Mouse (Mus musculus) CH12.LX (cell line): Measurements from ENCODE around the gene Ifrd1. TPM values are rescaled to one million over a fixed set of nuclear protein-coding genes. Genes with fewer than 3 reads are reported as not detected.

ENCODE experiments used
- DNase-seq: peaks from one replicate; pipeline ENCODE4 v3.0.0-alpha.2; 2013; ENCODE audit errors: extremely low read depth
- H3K27ac ChIP-seq: 2 replicates; pipeline ENCODE4 v1.5.1; 2012; ENCODE audit warnings: low read depth, mild to moderate bottlenecking, control low read depth, moderate library complexity; ENCODE audit not compliant: insufficient read depth
- H3K27me3 ChIP-seq: replicated peaks from 2 replicates; pipeline ENCODE3; 2012; ENCODE audit warnings: inconsistent platforms
- H3K36me3 ChIP-seq, 2 experiments: replicated peaks in 1 of 2; 2 replicates each; pipeline versions ENCODE3 to v1.6.1; 2012; ENCODE audit warnings: inconsistent platforms in 1 of 2, low read length in 1 of 2, mild to moderate bottlenecking in 1 of 2, mixed read lengths in 1 of 2, moderate library complexity in 1 of 2; ENCODE audit not compliant: control insufficient read depth in 1 of 2, insufficient read depth in 1 of 2
- H3K4me1 ChIP-seq, 2 experiments: 2 replicates each; pipeline ENCODE4 v1.6.1; 2012; ENCODE audit warnings: inconsistent platforms in 1 of 2, moderate library complexity in 1 of 2; ENCODE audit not compliant: insufficient read depth in 2 of 2, control insufficient read depth in 1 of 2
- H3K4me2 ChIP-seq: 2 replicates; pipeline ENCODE4 v1.6.1; 2012; ENCODE audit warnings: low read depth, mild to moderate bottlenecking, control low read depth; ENCODE audit not compliant: poor library complexity, insufficient read depth, severe bottlenecking
- H3K4me3 ChIP-seq, 3 experiments: fragments of 150-350 bp in 1 of 3; sonication (generic) in 1 of 3; replicated peaks in 1 of 3; 2 replicates each; pipeline versions ENCODE3 to v1.5.1; 2011 to 2012; ENCODE audit warnings: low read depth in 2 of 3, low read length in 2 of 3, mild to moderate bottlenecking in 2 of 3, moderate library complexity in 2 of 3, control low read depth in 1 of 3, improper control_type of control experiment in 1 of 3, inconsistent platforms in 1 of 3, mixed read lengths in 1 of 3; ENCODE audit not compliant: poor library complexity in 1 of 3
- H3K79me2 ChIP-seq: replicated peaks from 2 replicates; pipeline ENCODE4 v1.6.1; 2012; ENCODE audit warnings: mild to moderate bottlenecking, moderate library complexity; ENCODE audit not compliant: control insufficient read depth, poor library complexity, insufficient read depth, severe bottlenecking; ENCODE audit errors: extremely low read depth
- H3K9ac ChIP-seq: 2 replicates; pipeline ENCODE4 v1.6.1; 2012; ENCODE audit warnings: low read depth, mild to moderate bottlenecking, control low read depth, moderate library complexity; ENCODE audit not compliant: insufficient read depth
- H3K9me3 ChIP-seq: replicated peaks from 2 replicates; pipeline ENCODE3; 2012; ENCODE audit warnings: low read length, inconsistent platforms, mixed read lengths
- BHLHE40 ChIP-seq: IDR thresholded peaks from 2 replicates; pipeline ENCODE4 v1.6.1; 2011; ENCODE audit warnings: mild to moderate bottlenecking, low read depth, low read length, improper control_type of control experiment
- CHD2 ChIP-seq: IDR thresholded peaks from 2 replicates; pipeline ENCODE4 v1.6.1; 2011; ENCODE audit warnings: low read length, improper control_type of control experiment
- E2F4 ChIP-seq: IDR thresholded peaks from 2 replicates; pipeline ENCODE4 v1.6.1; 2011; ENCODE audit warnings: low read depth, low read length, improper control_type of control experiment; ENCODE audit not compliant: insufficient replicate concordance
- EP300 ChIP-seq: IDR thresholded peaks from 2 replicates; pipeline ENCODE4 v1.6.1; 2011; ENCODE audit warnings: low read length, improper control_type of control experiment
- JUN ChIP-seq: IDR thresholded peaks from 2 replicates; pipeline ENCODE4 v1.6.1; 2011; ENCODE audit warnings: low read depth, mild to moderate bottlenecking, low read length, improper control_type of control experiment, moderate library complexity; ENCODE audit not compliant: insufficient read depth
- KAT2A ChIP-seq: IDR thresholded peaks from 2 replicates; pipeline ENCODE4 v1.6.1; 2012; ENCODE audit warnings: low read length, improper control_type of control experiment, inconsistent platforms; ENCODE audit not compliant: insufficient replicate concordance
- MAZ ChIP-seq: IDR thresholded peaks from 2 replicates; pipeline ENCODE4 v1.6.1; 2012; ENCODE audit warnings: low read depth, mild to moderate bottlenecking, inconsistent platforms, low read length, improper control_type of control experiment, moderate library complexity
- MXI1 ChIP-seq: IDR thresholded peaks from 2 replicates; pipeline ENCODE4 v1.6.1; 2011; ENCODE audit warnings: mild to moderate bottlenecking, low read depth, low read length, improper control_type of control experiment
- MYC ChIP-seq: IDR thresholded peaks from 2 replicates; pipeline ENCODE4 v1.6.1; 2011; ENCODE audit warnings: low read depth, mild to moderate bottlenecking, improper control_type of control experiment, low read length
- NRF1 ChIP-seq: IDR thresholded peaks from 2 replicates; pipeline ENCODE4 v1.6.1; 2014; ENCODE audit warnings: low read depth, mild to moderate bottlenecking, inconsistent platforms, low read length, improper control_type of control experiment, moderate library complexity
- PAX5 ChIP-seq: IDR thresholded peaks from 2 replicates; pipeline ENCODE4 v1.6.1; 2012; ENCODE audit warnings: low read length, inconsistent platforms, mixed read lengths
- POLR2A ChIP-seq: IDR thresholded peaks from 2 replicates; pipeline ENCODE4 v1.6.1; 2011; ENCODE audit warnings: low read depth, mild to moderate bottlenecking, improper control_type of control experiment, low read length
- TBP ChIP-seq: conservative IDR thresholded peaks from 2 replicates; pipeline ENCODE4 v1.6.1; 2011; ENCODE audit warnings: low read depth, low read length, improper control_type of control experiment
- TCF12 ChIP-seq: IDR thresholded peaks from 2 replicates; pipeline ENCODE4 v1.6.1; 2014; ENCODE audit warnings: low read depth, mild to moderate bottlenecking, inconsistent platforms, low read length, improper control_type of control experiment
- ZMIZ1 ChIP-seq: IDR thresholded peaks from 2 replicates; pipeline ENCODE4 v1.6.1; 2012; ENCODE audit warnings: low read depth, mild to moderate bottlenecking, inconsistent platforms, low read length, improper control_type of control experiment
- ZNF384 ChIP-seq: IDR thresholded peaks from 2 replicates; pipeline ENCODE4 v1.6.1; 2012; ENCODE audit warnings: low read depth, low read length, improper control_type of control experiment, inconsistent platforms
- dilution Hi-C: fragments of 300-500 bp; cut with MboI; formaldehyde crosslinking; loops from 2 replicates; pipeline ENCODE4 v1.14.3; 2020; ENCODE audit warnings: low sequenced_read_pairs; ENCODE audit not compliant: extremely low pct_unique_long_range_greater_than_20kb, extremely low pct_ligation_motif_present
- in situ Hi-C: fragments of 300-500 bp; cut with MboI; formaldehyde crosslinking; loops from 3 replicates; pipeline ENCODE4 v1.14.3; 2019; ENCODE audit warnings: low sequenced_read_pairs, low pct_ligation_motif_present, low pct_unique_long_range_greater_than_20kb, mixed read lengths
- polyA plus RNA-seq: library from polyadenylated mRNA; unstranded; fragments of >175 nt; gene quantifications from 2 replicates; pipeline ENCODE4 v1.2.1, GENCODE M21; 2012; ENCODE audit warnings: low read depth; ENCODE audit not compliant: insufficient read length
- total RNA-seq, 2 experiments: library from RNA; depleted of rRNA; stranded (reverse); fragments of 300-350 nt in 1 of 2; fragments of >200 nt in 1 of 2; gene quantifications; 2 replicates each; pipeline ENCODE4 v1.2.3; 2012 to 2014

Ifrd1 gene
- total and polyA plus RNA-seq, 3 experiments = 105 to 427 (median 269) TPM

GRCm38 (mm10) chr12:40280596-40281325 is 32.5 kb upstream of the Ifrd1 start:
- no peak overlapping the region for H3K9ac ChIP-seq
- dilution Hi-C loops (no loop called here), in situ Hi-C loops (no loop called here)
- no peaks in the 10 kb centered on the region for H3K79me2 ChIP-seq
- no peaks in the 10 kb centered on the region for H3K27me3 ChIP-seq
- no peak overlapping the region for H3K27ac ChIP-seq
- H3K4me2 ChIP-seq = no peak overlapping the region
- no peaks in the 10 kb centered on the region for H3K36me3 ChIP-seq
- H3K9me3 ChIP-seq = no peaks in the 10 kb centered on the region
- H3K4me3 ChIP-seq = no peak overlapping the region
- no peaks in the 10 kb centered on the region for H3K4me1 ChIP-seq
- DNase-seq = no peak
- no peak for TF ChIP-seq TBP
- TF ChIP-seq TCF12 = no peak
- TF ChIP-seq ZNF384 = no peak
- TF ChIP-seq MAZ = no peak
- TF ChIP-seq PAX5 = no peak
- TF ChIP-seq E2F4 = no peak
- no peak for TF ChIP-seq MYC
- TF ChIP-seq KAT2A = no peak
- TF ChIP-seq ZMIZ1 = no peak
- TF ChIP-seq POLR2A = no peak
- no peak for TF ChIP-seq MXI1
- TF ChIP-seq NRF1 = no peak
- TF ChIP-seq JUN = no peak
- TF ChIP-seq CHD2 = no peak
- TF ChIP-seq, all 38 proteins: peak for 0

DNA sequence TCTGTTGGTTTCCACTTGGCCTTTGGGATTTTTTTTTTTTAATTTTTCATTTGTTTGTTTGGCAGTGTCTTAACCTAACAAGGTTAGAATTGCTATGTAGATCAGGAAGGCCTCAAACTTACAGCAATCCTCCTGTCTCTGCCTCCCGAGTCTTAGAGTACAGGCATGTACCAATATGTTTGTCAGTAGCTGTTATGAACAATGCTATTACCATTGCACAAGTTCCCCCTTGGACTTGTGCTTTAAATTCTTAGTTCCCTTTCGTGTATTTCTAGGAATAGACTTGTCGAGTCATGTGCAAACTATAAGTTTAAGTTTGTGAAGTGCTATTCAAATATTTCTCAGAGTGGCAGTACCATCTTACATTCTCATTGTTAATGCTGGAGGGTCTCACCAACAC is 29.3 kb upstream of the Ifrd1 start:
- Histone ChIP-seq H3K79me2 (no peaks in the 10 kb centered on the region), H3K36me3 (no peaks in the 10 kb centered on the region), H3K27me3 (no peaks in the 10 kb centered on the region), H3K27ac (no peak overlapping the region), H3K4me3 (no peak overlapping the region), H3K9ac (no peak overlapping the region), H3K9me3 (no peaks in the 10 kb centered on the region), H3K4me2 (no peak overlapping the region), H3K4me1 (peaks cover 0 to 4% of the 10 kb centered on the region in 2 experiments; a peak in 2 of 4 replicates)
- in situ Hi-C loops = no loop called here
- TF ChIP-seq MYC (no peak), BHLHE40 (no peak), EP300 (no peak), PAX5 (no peak), MAZ (no peak)
- dilution Hi-C loops = no loop called here
- no peak for DNase-seq
